Mouse (Mus musculus): Measurements from ENCODE around the gene Cyp4a14. TPM values are rescaled to one million over a fixed set of nuclear protein-coding genes. Genes with fewer than 3 reads are reported as not detected.
"Not testable (repeated sequence)": the region's sequence is repeated elsewhere in the genome, so short reads cannot be mapped to it uniquely, and the experiment has no call there.

The Cyp4a14 gene
- polyA plus RNA-seq (2015; fragmentation: Nextera tagmentation; extraction: Ambion mirVana) = not detected in 2 replicates

- no peaks in the 10 kb centered on the region for H3K9me3 ChIP-seq (replicated peaks)
- H3K4me3 ChIP-seq (replicated peaks) = no peak within 1 kb of the TSS
- 72% methylated on average over 1 of the region's 1 CpGs for WGBS
- H3K4me1 ChIP-seq = no peaks in the 10 kb centered on the region
- H3K27me3 ChIP-seq = no peaks in the 10 kb centered on the region
- no peak for ATAC-seq (ENCODE audit: insufficient number of reproducible peaks, low FRiP score, low TSS enrichment, low read depth)
- H3K9ac ChIP-seq = no peak within 1 kb of the TSS
- no peak within 1 kb of the TSS for H3K4me2 ChIP-seq (replicated peaks)
- H3K27ac ChIP-seq (replicated peaks) = no peak within 1 kb of the TSS
- H3K36me3 ChIP-seq = no peaks in the 10 kb centered on the region
These were observed at the start of gene Cyp4a14 for GRCm38 (mm10) chr4:115496001-115496400. TSS of gene Cyp4a14 (minus strand) at chr4:115496142.

DNA sequence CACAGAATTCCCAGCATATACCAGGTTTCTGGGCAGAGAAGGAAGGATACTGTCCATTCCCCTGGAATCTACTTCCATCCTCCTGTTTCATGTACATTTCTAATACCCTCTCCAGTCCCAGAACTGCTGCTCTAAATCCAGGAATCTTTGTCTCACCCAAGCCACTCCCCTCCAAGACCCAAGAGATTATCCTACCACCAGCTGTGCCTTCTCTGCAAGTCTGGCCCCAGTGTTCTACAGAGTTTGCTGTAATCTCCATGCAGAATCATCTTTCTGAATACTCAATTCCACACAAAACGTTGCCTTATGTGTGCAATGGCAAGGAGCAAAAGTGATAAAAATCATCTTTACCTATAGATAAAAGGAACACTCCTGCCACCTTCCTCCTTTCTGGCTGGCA is 49.2 kb upstream of the Cyp4a14 start:
- Histone ChIP-seq H3K36me3 (no peaks in the 10 kb centered on the region), H3K4me1 (no peaks in the 10 kb centered on the region), H3K4me3 (replicated peaks) (no peak overlapping the region), H3K27ac (replicated peaks) (no peak overlapping the region), H3K9me3 (replicated peaks) (no peaks in the 10 kb centered on the region), H3K9ac (no peak overlapping the region), H3K27me3 (no peaks in the 10 kb centered on the region), H3K4me2 (replicated peaks) (no peak overlapping the region)
- WGBS = 45% methylated on average over 1 of the region's 1 CpGs
- ATAC-seq (ENCODE audit: insufficient number of reproducible peaks, low FRiP score, low TSS enrichment, low read depth) = no peak

- no peak overlapping the region for H3K4me3 ChIP-seq (replicated peaks)
- 95% methylated on average over 2 of the region's 2 CpGs for WGBS
- H3K9ac ChIP-seq = no peak overlapping the region
- no peaks in the 10 kb centered on the region for H3K4me1 ChIP-seq
- no peaks in the 10 kb centered on the region for H3K36me3 ChIP-seq
- no peaks in the 10 kb centered on the region for H3K27me3 ChIP-seq
- H3K4me2 ChIP-seq (replicated peaks) = no peak overlapping the region
- H3K27ac ChIP-seq (replicated peaks) = no peak overlapping the region
- H3K9me3 ChIP-seq (replicated peaks) = no peaks in the 10 kb centered on the region
- ATAC-seq (ENCODE audit: insufficient number of reproducible peaks, low FRiP score, low TSS enrichment, low read depth) = no peak
These were observed 25.8 kb upstream of the Cyp4a14 start for GRCm38 (mm10) chr4:115521766-115522165.

DNA sequence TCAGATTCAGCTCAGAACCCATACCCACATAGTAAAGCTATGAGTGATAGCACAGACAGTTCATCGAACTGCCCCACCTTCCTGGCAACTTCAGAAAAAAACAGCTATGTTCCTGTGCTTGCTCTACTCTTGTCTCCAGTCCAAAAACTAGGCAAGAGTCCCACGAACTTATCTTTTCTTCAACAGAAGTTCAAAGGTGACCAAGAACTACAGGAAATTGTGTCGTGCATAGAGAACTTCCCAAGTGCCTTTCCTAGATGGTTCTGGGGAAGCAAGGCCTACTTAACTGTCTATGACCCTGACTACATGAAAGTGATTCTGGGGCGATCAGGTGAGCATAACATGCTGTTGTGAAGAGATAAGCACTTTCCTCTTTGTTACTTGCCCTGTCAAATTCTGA is 23.5 kb upstream of the Cyp4a14 start:
- 72% methylated on average over 4 of the region's 4 CpGs for WGBS
- ATAC-seq (ENCODE audit: insufficient number of reproducible peaks, low FRiP score, low TSS enrichment, low read depth) = no peak
- Histone ChIP-seq H3K4me2 (replicated peaks) (no peak overlapping the region), H3K9ac (no peak overlapping the region), H3K9me3 (replicated peaks) (no peaks in the 10 kb centered on the region), H3K27ac (replicated peaks) (no peak overlapping the region), H3K36me3 (no peaks in the 10 kb centered on the region), H3K4me3 (replicated peaks) (no peak overlapping the region), H3K4me1 (no peaks in the 10 kb centered on the region), H3K27me3 (no peaks in the 10 kb centered on the region)

GRCm38 (mm10) chr4:115518000-115518399 is 22.1 kb upstream of the Cyp4a14 start, which contains the start of gene Cyp4a10:
TSS of gene Cyp4a10 (plus strand) at chr4:115518264.
- not testable (repeated sequence) for H3K4me2 ChIP-seq (replicated peaks); ATAC-seq (ENCODE audit: insufficient number of reproducible peaks, low FRiP score, low TSS enrichment, low read depth); H3K36me3 ChIP-seq; H3K9ac ChIP-seq; H3K4me3 ChIP-seq (replicated peaks); H3K4me1 ChIP-seq; H3K27me3 ChIP-seq; H3K27ac ChIP-seq (replicated peaks); H3K9me3 ChIP-seq (replicated peaks)
- 74% methylated on average over 5 of the region's 5 CpGs for WGBS

DNA sequence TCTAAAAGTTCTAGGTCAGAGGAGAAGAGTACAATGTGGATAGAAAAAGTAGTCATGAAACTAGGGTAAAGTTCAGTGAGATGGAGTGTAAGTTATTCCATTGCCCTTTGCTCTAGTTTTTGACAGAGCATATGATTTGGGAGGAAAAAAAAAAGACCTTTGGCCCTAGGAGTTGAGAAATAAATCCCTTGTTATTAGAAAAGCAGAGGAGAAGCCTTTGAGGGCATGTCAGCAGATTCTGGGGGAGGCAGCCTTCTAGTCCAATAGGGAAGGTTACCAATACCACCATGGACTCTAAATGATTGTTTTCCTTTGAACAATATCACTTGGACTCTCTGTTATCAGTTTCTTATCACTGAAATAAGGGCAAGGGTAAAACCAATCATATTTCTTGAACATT is 18.0 kb upstream of the Cyp4a14 start:
- not testable (repeated sequence) for H3K36me3 ChIP-seq; H3K27ac ChIP-seq (replicated peaks); H3K27me3 ChIP-seq; H3K9me3 ChIP-seq (replicated peaks); H3K4me1 ChIP-seq; H3K4me2 ChIP-seq (replicated peaks); H3K9ac ChIP-seq; ATAC-seq (ENCODE audit: insufficient number of reproducible peaks, low FRiP score, low TSS enrichment, low read depth); H3K4me3 ChIP-seq (replicated peaks)

DNA sequence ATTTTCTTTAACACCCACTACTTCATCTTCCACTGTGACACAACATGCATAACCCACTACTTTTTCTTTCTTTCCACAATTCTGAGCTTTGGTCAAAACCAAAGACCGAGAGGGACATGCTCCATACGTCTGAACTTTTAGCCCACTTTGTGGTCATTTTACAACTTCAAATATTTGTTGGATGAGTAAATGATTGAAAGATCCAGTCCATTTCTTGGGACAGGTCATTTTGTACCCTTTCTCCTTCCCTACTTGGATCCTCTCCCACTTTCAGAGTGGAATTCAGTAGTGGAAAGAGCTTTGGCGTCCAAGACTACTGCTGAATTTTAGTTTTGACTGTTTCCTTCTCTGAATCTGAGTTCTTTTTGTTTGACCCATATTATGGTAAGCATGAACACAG is 1.5 kb upstream of the Cyp4a14 start:
- Histone ChIP-seq H3K4me2 (replicated peaks) (no peak overlapping the region), H3K36me3 (no peaks in the 10 kb centered on the region), H3K9ac (no peak overlapping the region), H3K4me1 (no peaks in the 10 kb centered on the region), H3K27me3 (no peaks in the 10 kb centered on the region), H3K4me3 (replicated peaks) (no peak overlapping the region), H3K27ac (replicated peaks) (no peak overlapping the region), H3K9me3 (replicated peaks) (no peaks in the 10 kb centered on the region)
- ATAC-seq (ENCODE audit: insufficient number of reproducible peaks, low FRiP score, low TSS enrichment, low read depth) = no peak
- WGBS = 85% methylated on average over 3 of the region's 3 CpGs

DNA sequence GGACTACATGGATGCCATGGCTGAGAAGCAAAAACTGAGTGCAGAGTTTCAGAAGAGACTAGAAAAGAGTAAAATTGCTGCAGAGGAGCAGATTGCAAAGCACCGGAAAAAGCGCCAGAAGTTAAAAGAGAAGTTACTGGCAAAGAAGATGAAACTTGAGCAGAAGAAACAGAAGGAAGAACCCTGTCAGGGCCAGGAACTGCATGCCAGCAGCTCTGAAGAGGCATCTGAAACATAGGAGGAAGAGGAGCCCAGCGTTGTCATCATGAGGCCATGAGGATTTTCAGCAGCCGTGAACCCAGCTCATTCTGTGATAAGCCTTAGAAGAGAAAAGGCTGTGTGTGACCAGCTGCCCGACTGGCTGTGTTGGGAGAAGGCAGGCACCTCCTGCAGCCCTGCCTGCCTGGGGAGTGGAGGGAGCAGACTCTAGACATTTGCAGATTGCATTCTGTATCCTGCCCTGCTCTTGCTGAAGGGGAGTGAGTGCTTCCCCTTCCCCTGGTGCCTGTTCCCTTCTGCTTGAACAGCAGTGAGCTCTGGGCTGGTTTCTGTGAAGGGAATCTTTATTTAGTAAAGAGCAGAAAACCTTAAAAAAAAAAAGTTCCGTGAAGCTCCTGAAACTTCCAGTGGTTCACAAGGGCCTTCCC is 14.8 kb downstream of the Cyp4a14 start:
- no peak for ATAC-seq (ENCODE audit: insufficient number of reproducible peaks, low FRiP score, low TSS enrichment, low read depth)
- Histone ChIP-seq H3K9me3 (replicated peaks) (no peaks in the 10 kb centered on the region), H3K36me3 (no peaks in the 10 kb centered on the region), H3K27me3 (no peaks in the 10 kb centered on the region), H3K9ac (no peak overlapping the region), H3K4me2 (replicated peaks) (no peak overlapping the region), H3K4me3 (replicated peaks) (no peak overlapping the region), H3K27ac (replicated peaks) (no peak overlapping the region), H3K4me1 (no peaks in the 10 kb centered on the region)
- WGBS = 72% methylated on average over 6 of the region's 6 CpGs

- not testable (repeated sequence) for H3K27ac ChIP-seq (replicated peaks); H3K4me3 ChIP-seq (replicated peaks); H3K4me2 ChIP-seq (replicated peaks); H3K9me3 ChIP-seq (replicated peaks); H3K36me3 ChIP-seq; H3K4me1 ChIP-seq; H3K27me3 ChIP-seq; ATAC-seq (ENCODE audit: insufficient number of reproducible peaks, low FRiP score, low TSS enrichment, low read depth); H3K9ac ChIP-seq
These were observed 19.9 kb downstream of the Cyp4a14 start for GRCm38 (mm10) chr4:115476051-115476450.

GRCm38 (mm10) chr4:115473585-115473984 is 22.4 kb downstream of the Cyp4a14 start:
- H3K4me1 ChIP-seq; ATAC-seq (ENCODE audit: insufficient number of reproducible peaks, low FRiP score, low TSS enrichment, low read depth); H3K4me3 ChIP-seq (replicated peaks); H3K9ac ChIP-seq; H3K4me2 ChIP-seq (replicated peaks); H3K9me3 ChIP-seq (replicated peaks); H3K27ac ChIP-seq (replicated peaks); H3K27me3 ChIP-seq; H3K36me3 ChIP-seq: not testable (repeated sequence)
- whole genome bisulfite sequencing = 64% methylated on average over 3 of the region's 3 CpGs

- Histone ChIP-seq H3K9me3 (replicated peaks) (no peaks in the 10 kb centered on the region), H3K36me3 (no peaks in the 10 kb centered on the region), H3K27ac (replicated peaks) (no peak within 1 kb of the TSS), H3K4me2 (replicated peaks) (no peak within 1 kb of the TSS), H3K9ac (no peak within 1 kb of the TSS), H3K4me3 (replicated peaks) (no peak within 1 kb of the TSS), H3K4me1 (no peaks in the 10 kb centered on the region), H3K27me3 (no peaks in the 10 kb centered on the region)
- WGBS = 83% methylated on average over 3 of the region's 3 CpGs
- no peak for ATAC-seq (ENCODE audit: insufficient number of reproducible peaks, low FRiP score, low TSS enrichment, low read depth)
These were observed 43.6 kb downstream of the Cyp4a14 start, which contains the start of gene Cyp4a30b for GRCm38 (mm10) chr4:115452304-115452703. TSS of gene Cyp4a30b (plus strand) at chr4:115452604.

DNA sequence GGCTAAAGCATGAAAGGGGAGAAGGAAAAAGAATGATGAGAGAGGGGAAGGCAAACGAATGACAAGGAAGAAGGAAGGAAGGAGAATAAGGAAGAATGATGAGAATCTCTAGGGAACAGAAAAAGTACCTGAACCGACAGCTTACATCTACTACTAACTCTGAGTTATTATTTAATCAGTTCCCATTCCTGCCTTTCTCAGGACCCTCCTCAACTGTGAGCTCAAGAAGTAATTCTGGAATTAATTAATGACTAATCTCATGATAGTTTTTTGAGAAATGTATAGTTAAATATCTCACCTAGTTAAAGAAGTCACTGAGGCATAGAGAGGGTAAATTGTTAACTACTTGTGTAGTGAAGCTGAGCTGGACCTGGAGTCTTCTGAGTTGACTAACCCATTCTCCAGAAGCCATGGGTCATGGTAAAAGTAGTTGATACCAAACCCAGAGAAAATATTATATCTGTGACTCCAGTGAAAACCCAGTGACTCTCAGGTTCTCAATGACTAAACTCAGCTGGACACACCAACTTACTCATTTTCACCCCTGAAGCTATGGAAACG is 45.3 kb downstream of the Cyp4a14 start:
- no peak for ATAC-seq (ENCODE audit: insufficient number of reproducible peaks, low FRiP score, low TSS enrichment, low read depth)
- WGBS = 62% methylated on average over 3 of the region's 3 CpGs

More for the DNA sequence above, 45.3 kb downstream of the Cyp4a14 start:
- H3K9ac ChIP-seq = no peak overlapping the region
- H3K27me3 ChIP-seq = no peaks in the 10 kb centered on the region
- no peak overlapping the region for H3K27ac ChIP-seq (replicated peaks)
- no peaks in the 10 kb centered on the region for H3K4me1 ChIP-seq
- no peak overlapping the region for H3K4me2 ChIP-seq (replicated peaks)
- no peaks in the 10 kb centered on the region for H3K9me3 ChIP-seq (replicated peaks)
- no peak overlapping the region for H3K4me3 ChIP-seq (replicated peaks)
- no peaks in the 10 kb centered on the region for H3K36me3 ChIP-seq

Measured in embryonic facial prominence, embryonic 15.5 days (tissue).